Mouse (Mus musculus): ENCODE measurements at regions not wholly inside any gene's neighbourhood (a gene's known extent, or its start where the extent isn't known, plus 50 kb on each side); places are given as distances from the start of the nearest gene placed in this dataset.

DNA sequence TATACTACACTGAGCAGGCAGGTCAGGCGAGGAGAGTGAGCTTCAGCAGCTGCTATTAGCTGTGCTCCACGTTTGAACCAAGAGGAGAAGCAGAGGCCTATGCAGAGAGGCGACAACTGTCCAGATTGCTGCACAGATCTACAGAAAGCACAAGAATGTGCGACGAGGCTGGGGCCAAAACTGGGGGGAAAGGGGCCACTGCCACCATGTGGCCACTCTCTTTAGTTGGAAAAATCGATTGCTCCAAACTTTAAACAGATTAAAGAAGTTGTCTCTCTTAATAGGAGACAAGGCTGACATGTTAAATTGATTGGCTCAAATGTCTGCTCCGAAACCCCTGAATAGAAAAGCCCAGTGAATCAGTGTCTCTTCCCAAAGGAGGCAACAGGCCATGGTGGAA, 127.3 kb downstream of the St8sia2 start:
- TF ChIP-seq GATA1 (IDR thresholded peaks at IDR 0.05; ENCODE audit: borderline replicate concordance, low read length) (no peak), TAL1 (conservative IDR thresholded peaks at IDR 0.05; ENCODE audit: low read depth, low read length) (no peak), CTCF (IDR thresholded peaks at IDR 0.05; ENCODE audit: low read depth, low read length) (no peak)

Measured in G1E (cell line).